Mouse (Mus musculus) heart, postnatal 0 days (tissue): ENCODE measurements around the gene Smad3. TPM values are rescaled to one million over a fixed set of nuclear protein-coding genes. Genes with fewer than 3 reads are reported as not detected.

Experiments
- ATAC-seq: fragments of 200-750 bp; cut with Nextera tagmentation; 2 replicates; pipeline ENCODE4 v1.8.0; 2017; ENCODE audit warnings: low read depth, moderate number of reproducible peaks, moderate library complexity; ENCODE audit not compliant: insufficient read depth
- DNase-seq: peaks from one replicate; pipeline ENCODE4 v3.0.0-alpha.2; 2016; ENCODE audit warnings: low spot score
- H3K27ac ChIP-seq: fragments of 300-500 bp; sonication (generic); 2 replicates; pipeline ENCODE4 v1.5.1; 2014; ENCODE audit warnings: low read depth, mild to moderate bottlenecking
- H3K27me3 ChIP-seq: fragments of 300-500 bp; sonication (generic); 2 replicates; pipeline ENCODE4 v1.6.1; 2014; ENCODE audit warnings: low read length, mixed read lengths; ENCODE audit not compliant: control insufficient read depth, insufficient read depth
- H3K36me3 ChIP-seq: fragments of 300-500 bp; sonication (generic); replicated peaks from 2 replicates; pipeline ENCODE4 v1.6.1; 2014; ENCODE audit warnings: low read length, mixed read lengths; ENCODE audit not compliant: control insufficient read depth, insufficient read depth
- H3K4me1 ChIP-seq: fragments of 300-500 bp; sonication (generic); 2 replicates; pipeline ENCODE4 v1.6.1; 2014; ENCODE audit warnings: antibody characterized with exemption; ENCODE audit not compliant: control insufficient read depth, insufficient read depth
- H3K4me2 ChIP-seq: fragments of 300-500 bp; sonication (generic); 2 replicates; pipeline ENCODE4 v1.6.1; 2014; ENCODE audit warnings: low read depth, mild to moderate bottlenecking, low read length, moderate library complexity
- H3K4me3 ChIP-seq: fragments of 300-500 bp; sonication (generic); 2 replicates; pipeline ENCODE4 v1.5.1; 2014; ENCODE audit warnings: low read depth, low read length
- H3K9ac ChIP-seq: fragments of 300-500 bp; sonication (generic); replicated peaks from 2 replicates; pipeline ENCODE4 v1.6.1; 2014; ENCODE audit warnings: low read depth, low read length, mixed read lengths
- H3K9me3 ChIP-seq: fragments of 300-500 bp; sonication (generic); replicated peaks from 2 replicates; pipeline ENCODE4 v1.6.1; 2016; ENCODE audit warnings: low read length; ENCODE audit not compliant: control insufficient read depth
- CTCF ChIP-seq: IDR thresholded peaks from 2 replicates; pipeline ENCODE4 v1.5.1; 2016; ENCODE audit warnings: antibody characterized with exemption, control low read depth, low read depth
- EP300 ChIP-seq: IDR thresholded peaks from 2 replicates; pipeline ENCODE4 v1.6.1; 2016; ENCODE audit warnings: antibody characterized with exemption, low read depth
- WGBS: fragments of 180-500 bp; shearing (Covaris S2); extraction: QIAGEN DNeasy Blood & Tissue Kit; methylation state at CpG from one replicate; pipeline ENCODE4 v1.1.7; 2014; 5-methylcytosine and 5-hydroxymethylcytosine counted together
- polyA plus RNA-seq: library from polyadenylated mRNA; unstranded; fragments of >200 nt; fragmentation: Nextera tagmentation; extraction: Ambion mirVana; gene quantifications from 2 replicates; pipeline ENCODE4 v1.2.1, GENCODE M21; 2015
- total RNA-seq: library from RNA; depleted of rRNA; stranded (reverse); fragments of >200 nt; gene quantifications from 2 replicates; pipeline ENCODE4 v1.2.3, GENCODE M21; 2014; ENCODE audit warnings: low replicate concordance

Gene Smad3
- total and polyA plus RNA-seq, 2 experiments from 2014 or later, result 6.0 to 30.2 TPM

DNA sequence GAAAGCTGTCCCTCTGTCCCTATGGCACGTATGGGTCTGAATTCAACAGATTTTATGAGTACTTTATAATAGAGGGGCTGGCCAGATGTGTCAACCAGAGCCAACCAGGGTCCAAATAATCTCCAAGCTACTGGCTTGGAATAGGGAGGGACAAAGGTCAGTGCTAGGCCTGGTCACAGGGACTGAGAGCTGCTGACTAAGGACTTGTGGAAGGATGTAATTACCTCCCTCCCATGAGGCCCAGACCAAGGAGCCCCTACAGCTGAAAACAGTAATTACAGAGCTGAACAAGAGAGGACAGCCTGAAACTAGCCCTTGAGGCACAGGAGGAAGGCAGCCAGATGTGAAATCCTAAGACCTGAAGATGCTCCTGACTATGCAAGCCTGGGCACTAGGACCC is 89.2 kb downstream of the Smad3 start:
- Histone ChIP-seq H3K4me1 (peaks cover 70% of the 10 kb centered on the region), H3K36me3 (no peaks in the 10 kb centered on the region)

GRCm38 (mm10) chr9:63667373-63667724 is 90.4 kb downstream of the Smad3 start:
- H3K27me3 ChIP-seq, result no peaks in the 10 kb centered on the region
- ATAC-seq (no peak), DNase-seq (no peak)
- H3K4me1 ChIP-seq, result peaks cover 66% of the 10 kb centered on the region
- H3K27ac ChIP-seq, result peak overlapping the region; percentile 84
- 0 out of 2 replicates have a peak, but pooled peaks cover 5% of the 10 kb centered on the region for H3K36me3 ChIP-seq
- peak overlapping the region; percentile 27 for H3K4me2 ChIP-seq
- no peaks in the 10 kb centered on the region for H3K9me3 ChIP-seq
- TF ChIP-seq EP300 (peak; percentile 49; the same call in 1 of the 2 replicates), CTCF (no peak)
- no peak overlapping the region for H3K4me3 ChIP-seq
- no peak overlapping the region for H3K9ac ChIP-seq
- WGBS, result 39% methylated on average over 8 of the region's 8 CpGs

More for the DNA sequence above, 89.2 kb downstream of the Smad3 start:
- no peak overlapping the region for H3K9ac ChIP-seq
- TF ChIP-seq CTCF, result no peak
- TF ChIP-seq EP300, result no peak
- ATAC-seq (no peak), DNase-seq (no peak)
- 94% methylated on average over 1 of the region's 1 CpGs for WGBS
- no peaks in the 10 kb centered on the region for H3K27me3 ChIP-seq
- no peak overlapping the region for H3K4me3 ChIP-seq
- no peak overlapping the region for H3K27ac ChIP-seq
- no peaks in the 10 kb centered on the region for H3K9me3 ChIP-seq
- no peak overlapping the region for H3K4me2 ChIP-seq

DNA sequence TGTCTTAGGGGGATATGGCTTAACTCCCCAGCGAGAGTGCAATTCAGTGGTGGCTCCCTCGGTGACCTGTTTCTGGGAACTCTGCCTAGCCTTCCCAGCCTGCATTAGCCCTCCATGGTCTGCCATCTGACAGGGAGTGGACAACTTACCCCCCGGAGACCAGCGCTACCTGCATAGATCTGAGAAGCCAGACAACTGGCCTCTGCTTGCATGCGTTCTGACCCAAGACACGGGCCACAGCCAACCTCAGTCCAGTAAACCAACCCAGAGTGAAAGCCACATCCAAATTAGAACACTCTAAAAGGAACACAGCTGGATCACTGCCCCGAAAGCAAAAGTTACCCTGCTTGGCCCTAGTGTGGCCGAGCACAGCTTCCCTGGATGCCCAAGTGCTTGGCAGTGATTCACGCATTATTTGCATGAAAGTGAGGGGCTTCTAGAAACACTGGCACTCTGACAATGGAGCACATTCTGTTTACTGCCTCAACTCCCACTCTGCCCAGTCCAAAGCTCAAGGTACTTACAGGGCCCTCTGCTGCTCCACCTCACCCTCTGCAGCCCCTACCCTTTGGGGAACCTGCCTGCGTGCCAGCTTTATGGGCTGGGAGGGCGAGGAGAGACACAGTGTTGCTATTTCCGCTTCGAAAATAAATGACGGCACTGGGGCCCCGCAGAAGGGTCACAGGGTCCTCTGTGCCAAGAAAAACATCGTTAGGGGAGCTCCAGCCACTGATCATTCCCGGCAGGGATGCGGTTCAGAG is 91.0 kb downstream of the Smad3 start:
- no peaks in the 10 kb centered on the region for H3K27me3 ChIP-seq
- peak overlapping the region; percentile 84 for H3K27ac ChIP-seq
- H3K9ac ChIP-seq, result 0 out of 2 replicates have a peak overlapping the region, but pooled peaks have one; percentile 20
- peak overlapping the region; percentile 27 for H3K4me2 ChIP-seq
- H3K4me1 ChIP-seq, result peaks cover 62% of the 10 kb centered on the region
- WGBS, result 21% methylated on average over 18 of the region's 18 CpGs
- DNase-seq, result peak; percentile 87
- H3K36me3 ChIP-seq, result 0 out of 2 replicates have a peak, but pooled peaks cover 8% of the 10 kb centered on the region
- TF ChIP-seq CTCF (no peak), EP300 (no peak; the same call in 1 of the 2 replicates)
- no peak overlapping the region for H3K4me3 ChIP-seq
- no peaks in the 10 kb centered on the region for H3K9me3 ChIP-seq
- peak; percentile 73 for ATAC-seq

GRCm38 (mm10) chr9:63664792-63665646 is 92.8 kb downstream of the Smad3 start:
- Histone ChIP-seq H3K36me3 (0 out of 2 replicates have a peak, but pooled peaks cover 11% of the 10 kb centered on the region), H3K9me3 (no peaks in the 10 kb centered on the region), H3K9ac (no peak overlapping the region), H3K4me1 (peaks cover 62% of the 10 kb centered on the region), H3K4me2 (no peak overlapping the region), H3K4me3 (no peak overlapping the region), H3K27me3 (no peaks in the 10 kb centered on the region), H3K27ac (peak overlapping the region; percentile 23; the same call in 1 of the 2 replicates)
- peak; percentile 50; the same call in 1 of the 2 replicates for ATAC-seq
- 44% methylated on average over 13 of the region's 13 CpGs for WGBS
- DNase-seq, result peak; percentile 61
- no peak for TF ChIP-seq CTCF
- TF ChIP-seq EP300, result no peak

DNA sequence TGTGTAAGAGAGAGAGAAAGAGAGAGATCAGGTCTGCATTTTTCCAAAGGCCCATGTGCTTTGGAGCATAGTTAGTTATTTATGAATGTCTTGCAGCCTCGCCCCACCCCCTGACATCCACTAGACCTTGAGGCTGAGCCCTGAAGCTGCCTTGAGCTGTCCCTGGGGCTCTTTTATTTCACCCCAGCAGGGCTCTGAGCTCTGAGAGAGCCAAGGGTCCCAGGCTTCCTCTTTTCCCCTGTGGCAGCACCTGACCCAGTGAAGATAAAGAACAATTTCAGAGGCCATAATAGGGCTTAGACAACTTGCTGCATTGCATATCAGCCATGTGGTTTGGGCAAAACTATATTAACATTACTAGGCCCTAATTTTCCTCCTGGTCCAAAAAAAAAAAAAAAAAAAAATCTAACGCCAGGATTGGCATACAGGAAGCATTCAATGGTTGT is 93.5 kb downstream of the Smad3 start:
- Histone ChIP-seq H3K27me3 (no peaks in the 10 kb centered on the region), H3K9ac (no peak overlapping the region; the same call in 1 of the 2 replicates), H3K4me2 (no peak overlapping the region), H3K27ac (no peak overlapping the region), H3K9me3 (no peaks in the 10 kb centered on the region), H3K36me3 (0 out of 2 replicates have a peak, but pooled peaks cover 11% of the 10 kb centered on the region), H3K4me3 (no peak overlapping the region), H3K4me1 (peaks cover 64% of the 10 kb centered on the region)
- 83% methylated on average over 2 of the region's 2 CpGs for WGBS
- ATAC-seq (no peak), DNase-seq (no peak)
- TF ChIP-seq EP300 (no peak), CTCF (no peak)
